Mouse (Mus musculus) myocyte (in vitro differentiated cells): Measurements from ENCODE around the gene Ndufaf2.

ENCODE experiments used
- MYOD1 ChIP-seq, 3 experiments: IDR thresholded peaks; one replicate each; pipeline ENCODE4 v1.6.1; 2011; ENCODE audit warnings: control low read depth in 2 of 3, low read depth in 2 of 3, mild to moderate bottlenecking in 2 of 3, moderate library complexity in 1 of 3; ENCODE audit not compliant: insufficient read length in 2 of 3, control insufficient read depth in 1 of 3
- MYOG ChIP-seq, 3 experiments: IDR thresholded peaks; one replicate each; pipeline ENCODE4 v1.6.1; 2011; ENCODE audit warnings: control low read depth in 2 of 3, low read depth in 2 of 3, mild to moderate bottlenecking in 2 of 3; ENCODE audit not compliant: insufficient read length in 2 of 3, control insufficient read depth in 1 of 3, insufficient read depth in 1 of 3
- POLR2A ChIP-seq: IDR thresholded peaks from one replicate; pipeline ENCODE4 v1.6.1; 2011; ENCODE audit warnings: low read depth, mild to moderate bottlenecking, control low read depth, moderate library complexity; ENCODE audit not compliant: insufficient read length
- REST ChIP-seq: IDR thresholded peaks from one replicate; pipeline ENCODE4 v1.6.1; 2011; ENCODE audit warnings: mild to moderate bottlenecking, control low read depth, moderate library complexity; ENCODE audit not compliant: insufficient read depth, insufficient read length
- USF1 ChIP-seq: IDR thresholded peaks from one replicate; pipeline ENCODE4 v1.6.1; 2011; ENCODE audit warnings: low read depth, mild to moderate bottlenecking, control low read depth, moderate library complexity

DNA sequence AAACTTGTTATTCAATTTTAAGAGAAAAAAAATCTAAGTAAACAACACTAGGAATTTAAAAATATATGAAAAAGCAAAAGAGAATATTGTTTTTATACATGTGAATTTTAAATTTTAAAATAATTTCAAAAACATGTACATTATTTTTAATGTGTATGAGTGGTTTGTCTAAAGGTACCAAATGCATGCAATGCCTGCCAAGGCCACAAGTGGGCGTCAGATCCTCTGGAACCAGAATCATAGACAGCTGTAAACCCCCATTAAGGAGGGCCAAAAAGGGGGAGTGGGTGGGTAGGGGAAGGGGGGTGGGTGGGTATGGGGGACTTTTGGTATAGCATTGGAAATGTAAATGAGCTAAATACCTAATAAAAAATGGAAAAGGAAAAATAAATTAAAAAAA lies 31.3 kb downstream of the Ndufaf2 start:
- TF ChIP-seq POLR2A (no peak), MYOD1 (IDR thresholded peaks at IDR 0.05; ENCODE audit: control insufficient read depth in 1 of 3, insufficient read length in 2 of 3, low read depth in 2 of 3) (no peak), USF1 (no peak), MYOG (IDR thresholded peaks at IDR 0.05; ENCODE audit: control insufficient read depth in 1 of 3, insufficient read depth in 1 of 3, insufficient read length in 2 of 3, low read depth in 2 of 3) (no peak), REST (no peak)
